Mouse (Mus musculus) inflammation-experienced regulatory T-cells, adult 6 months (primary cell): ENCODE data around the gene G3bp2. TPM values are rescaled to one million over a fixed set of nuclear protein-coding genes. Genes with fewer than 3 reads are reported as not detected.

Experiments used
- ATAC-seq: one replicate; pipeline ENCODE4 v1.8.0; 2017
- polyA plus RNA-seq, 3 experiments: library from polyadenylated mRNA; unstranded; fragments of 100-300 nt; shearing (Covaris generic); gene quantifications; one replicate each; pipeline ENCODE4 v1.2.1; 2017

G3bp2 gene
- polyA plus RNA-seq, 3 experiments from 2014 or later, result 225 to 265 (median 245) TPM

- no peak for ATAC-seq
Observed at GRCm38 (mm10) chr5:92098351-92099109, 15.0 kb upstream of the G3bp2 start.

- ATAC-seq, result no peak
Observed at GRCm38 (mm10) chr5:92097779-92098178, 14.3 kb upstream of the G3bp2 start.

- no peak for ATAC-seq
Observed at GRCm38 (mm10) chr5:92096786-92097185, 13.3 kb upstream of the G3bp2 start.

GRCm38 (mm10) chr5:92094062-92094415 is 10.5 kb upstream of the G3bp2 start:
- peak; percentile 66 for ATAC-seq

- peak; percentile 78 for ATAC-seq
Observed at GRCm38 (mm10) chr5:92093263-92094061, 9.9 kb upstream of the G3bp2 start.

- ATAC-seq, result no peak
Observed at GRCm38 (mm10) chr5:92087469-92087868, 4.0 kb upstream of the G3bp2 start.

- no peak for ATAC-seq
Observed at GRCm38 (mm10) chr5:92085821-92086550, 2.5 kb upstream of the G3bp2 start.

- ATAC-seq, result no peak
Observed at GRCm38 (mm10) chr5:92085246-92085645, 1.7 kb upstream of the G3bp2 start.

- ATAC-seq, result peak; percentile 27
Observed at GRCm38 (mm10) chr5:92082821-92083401, 608 bp downstream of the G3bp2 start.

- no peak for ATAC-seq
Observed at GRCm38 (mm10) chr5:92081326-92081725, 2.2 kb downstream of the G3bp2 start.

GRCm38 (mm10) chr5:92080400-92080799 is 3.1 kb downstream of the G3bp2 start:
- no peak for ATAC-seq

- no peak for ATAC-seq
Observed at GRCm38 (mm10) chr5:92079304-92079703, 4.2 kb downstream of the G3bp2 start.

- ATAC-seq, result no peak
Observed at GRCm38 (mm10) chr5:92078751-92079150, 4.8 kb downstream of the G3bp2 start.

GRCm38 (mm10) chr5:92076273-92076672 is 7.2 kb downstream of the G3bp2 start:
- no peak for ATAC-seq

GRCm38 (mm10) chr5:92074061-92074460 is 9.5 kb downstream of the G3bp2 start:
- no peak for ATAC-seq

- ATAC-seq, result no peak
Observed at GRCm38 (mm10) chr5:92063192-92063591, 20.3 kb downstream of the G3bp2 start.

- no peak for ATAC-seq
Observed at GRCm38 (mm10) chr5:92052866-92053265, 30.7 kb downstream of the G3bp2 start.

GRCm38 (mm10) chr5:92050419-92050818 is 33.1 kb downstream of the G3bp2 start:
- ATAC-seq, result no peak

- ATAC-seq, result no peak
Observed at GRCm38 (mm10) chr5:92043783-92044182, 39.7 kb downstream of the G3bp2 start, which contains the start of gene Cdkl2. Cdkl2 (minus strand) TSS chr5:92043883.

GRCm38 (mm10) chr5:92042377-92043348 is 40.9 kb downstream of the G3bp2 start:
- ATAC-seq, result peak; percentile 96

GRCm38 (mm10) chr5:92019960-92020359 is 63.6 kb downstream of the G3bp2 start:
- no peak for ATAC-seq

GRCm38 (mm10) chr5:92011756-92012155 is 71.8 kb downstream of the G3bp2 start:
- no peak for ATAC-seq
